Mouse (Mus musculus) kidney, postnatal 4 days (tissue): ENCODE measurements at regions not wholly inside any gene's neighbourhood (a gene's known extent, or its start where the extent isn't known, plus 50 kb on each side); places are given as distances from the start of the nearest gene placed in this dataset.

Experiments used
- DNase-seq, 2 experiments: peaks; one replicate each; pipeline ENCODE4 v3.0.0; 2021; ENCODE audit warnings: mixed read lengths in 2 of 2

- DNase-seq, result no peak
Observed at GRCm38 (mm10) chr5:132892591-132892990, 349.4 kb upstream of the Auts2 start.

- DNase-seq, result no peak
Observed at GRCm38 (mm10) chr5:132884130-132884529, 341.0 kb upstream of the Auts2 start.

GRCm38 (mm10) chr5:132882291-132882690 lies 339.1 kb upstream of the Auts2 start:
- DNase-seq, result no peak

- DNase-seq, result no peak
Observed at GRCm38 (mm10) chr5:132881170-132881569, 338.0 kb upstream of the Auts2 start.

GRCm38 (mm10) chr5:132876336-132876840 lies 333.2 kb upstream of the Auts2 start:
- DNase-seq, result peak in 1 of 2 experiments; percentile 23

GRCm38 (mm10) chr5:132858846-132859510 lies 315.8 kb upstream of the Auts2 start:
- no peak for DNase-seq

GRCm38 (mm10) chr5:132855619-132856510 lies 312.7 kb upstream of the Auts2 start:
- peak; percentile 15 to 27 for DNase-seq

GRCm38 (mm10) chr5:132850770-132851169 lies 307.6 kb upstream of the Auts2 start:
- DNase-seq, result no peak

GRCm38 (mm10) chr5:132848086-132848485 lies 304.9 kb upstream of the Auts2 start:
- no peak for DNase-seq

GRCm38 (mm10) chr5:132843284-132843683 lies 300.1 kb upstream of the Auts2 start:
- no peak for DNase-seq

- DNase-seq, result no peak
Observed at GRCm38 (mm10) chr5:132841794-132842193, 298.6 kb upstream of the Auts2 start.

GRCm38 (mm10) chr5:132837420-132837819 lies 294.3 kb upstream of the Auts2 start:
- DNase-seq, result no peak

- peak in 1 of 2 experiments; percentile 5 for DNase-seq
Observed at GRCm38 (mm10) chr5:132828993-132829392, 285.8 kb upstream of the Auts2 start.

- DNase-seq, result no peak
Observed at GRCm38 (mm10) chr5:132827555-132828333, 284.6 kb upstream of the Auts2 start.

GRCm38 (mm10) chr5:132826009-132826408 lies 282.9 kb upstream of the Auts2 start:
- DNase-seq, result no peak

GRCm38 (mm10) chr5:132817665-132818064 lies 274.5 kb upstream of the Auts2 start:
- DNase-seq, result no peak

- no peak for DNase-seq
Observed at GRCm38 (mm10) chr5:132809181-132809580, 266.0 kb upstream of the Auts2 start.

GRCm38 (mm10) chr5:132796061-132796460 lies 252.9 kb upstream of the Auts2 start:
- no peak for DNase-seq

GRCm38 (mm10) chr5:132792484-132792883 lies 249.3 kb upstream of the Auts2 start:
- no peak for DNase-seq

GRCm38 (mm10) chr5:132785291-132785690 lies 242.1 kb upstream of the Auts2 start:
- DNase-seq, result no peak

- DNase-seq, result no peak
Observed at GRCm38 (mm10) chr5:132784791-132785190, 241.6 kb upstream of the Auts2 start.

- DNase-seq, result no peak
Observed at GRCm38 (mm10) chr5:132774141-132774680, 231.1 kb upstream of the Auts2 start.

GRCm38 (mm10) chr5:132760396-132760795 lies 217.3 kb upstream of the Auts2 start:
- peak; percentile 9 to 12 for DNase-seq
